Mouse (Mus musculus): ENCODE results near the gene H2-DMb2. TPM values are rescaled to one million over a fixed set of nuclear protein-coding genes. Genes with fewer than 3 reads are reported as not detected.

Gene H2-DMb2
- polyA plus RNA-seq, 1 experiment from 2014 or later: not detected

- ATAC-seq (replicated peaks; ENCODE audit: insufficient number of reproducible peaks, low FRiP score, low TSS enrichment, low read depth): peak; percentile 87
- H3K4me2 ChIP-seq (ENCODE audit: low read depth, low read length): no peak overlapping the region
- no peaks in the 10 kb centered on the region for H3K27me3 ChIP-seq (ENCODE audit: control insufficient read depth, insufficient read depth, low read length)
- H3K9me3 ChIP-seq (replicated peaks; ENCODE audit: control insufficient read depth, low read length): no peaks in the 10 kb centered on the region
- H3K36me3 ChIP-seq (replicated peaks; ENCODE audit: control insufficient read depth, insufficient read depth, low read depth, low read length): no peaks in the 10 kb centered on the region
- no peak overlapping the region for H3K9ac ChIP-seq (replicated peaks; ENCODE audit: low read length)
- no peaks in the 10 kb centered on the region for H3K4me1 ChIP-seq (ENCODE audit: control insufficient read depth, insufficient read depth, low read length)
- H3K27ac ChIP-seq (replicated peaks; ENCODE audit: low read depth, low read length): no peak overlapping the region
- 7% methylated on average over 12 of the region's 12 CpGs for WGBS
- no peak overlapping the region for H3K4me3 ChIP-seq (ENCODE audit: low read depth, low read length)
- DNase-seq (ENCODE audit: low spot score): peak; percentile 96
Observed at GRCm38 (mm10) chr17:34101604-34102032, 41.5 kb upstream of the H2-DMb2 start.

GRCm38 (mm10) chr17:34102831-34103230 lies 40.3 kb upstream of the H2-DMb2 start:
- Histone ChIP-seq H3K27me3 (ENCODE audit: control insufficient read depth, insufficient read depth, low read length) (no peaks in the 10 kb centered on the region), H3K9ac (replicated peaks; ENCODE audit: low read length) (no peak overlapping the region), H3K4me2 (ENCODE audit: low read depth, low read length) (no peak overlapping the region), H3K4me1 (ENCODE audit: control insufficient read depth, insufficient read depth, low read length) (no peaks in the 10 kb centered on the region), H3K27ac (replicated peaks; ENCODE audit: low read depth, low read length) (no peak overlapping the region), H3K9me3 (replicated peaks; ENCODE audit: control insufficient read depth, low read length) (no peaks in the 10 kb centered on the region), H3K36me3 (replicated peaks; ENCODE audit: control insufficient read depth, insufficient read depth, low read depth, low read length) (no peaks in the 10 kb centered on the region), H3K4me3 (ENCODE audit: low read depth, low read length) (no peak overlapping the region)
- no peak for DNase-seq (ENCODE audit: low spot score)
- 83% methylated on average over 6 of the region's 6 CpGs for WGBS
- no peak for ATAC-seq (replicated peaks; ENCODE audit: insufficient number of reproducible peaks, low FRiP score, low TSS enrichment, low read depth)

- Histone ChIP-seq H3K4me3 (ENCODE audit: low read depth, low read length) (no peak overlapping the region), H3K36me3 (replicated peaks; ENCODE audit: control insufficient read depth, insufficient read depth, low read depth, low read length) (no peaks in the 10 kb centered on the region), H3K27me3 (ENCODE audit: control insufficient read depth, insufficient read depth, low read length) (no peaks in the 10 kb centered on the region), H3K9me3 (replicated peaks; ENCODE audit: control insufficient read depth, low read length) (no peaks in the 10 kb centered on the region), H3K9ac (replicated peaks; ENCODE audit: low read length) (no peak overlapping the region), H3K27ac (replicated peaks; ENCODE audit: low read depth, low read length) (no peak overlapping the region), H3K4me2 (ENCODE audit: low read depth, low read length) (no peak overlapping the region), H3K4me1 (ENCODE audit: control insufficient read depth, insufficient read depth, low read length) (no peaks in the 10 kb centered on the region)
- ATAC-seq (replicated peaks; ENCODE audit: insufficient number of reproducible peaks, low FRiP score, low TSS enrichment, low read depth) (no peak), DNase-seq (ENCODE audit: low spot score) (no peak)
- 85% methylated on average over 9 of the region's 9 CpGs for WGBS
Observed at GRCm38 (mm10) chr17:34104804-34105203, 38.3 kb upstream of the H2-DMb2 start.

- ATAC-seq (replicated peaks; ENCODE audit: insufficient number of reproducible peaks, low FRiP score, low TSS enrichment, low read depth): no peak
- WGBS: 85% methylated on average over 7 of the region's 7 CpGs
- H3K36me3 ChIP-seq (replicated peaks; ENCODE audit: control insufficient read depth, insufficient read depth, low read depth, low read length): peaks cover 4% of the 10 kb centered on the region; the same call in 1 of the 2 replicates
- H3K9ac ChIP-seq (replicated peaks; ENCODE audit: low read length): no peak overlapping the region
- H3K4me1 ChIP-seq (ENCODE audit: control insufficient read depth, insufficient read depth, low read length): no peaks in the 10 kb centered on the region
- no peak overlapping the region for H3K4me3 ChIP-seq (ENCODE audit: low read depth, low read length)
- H3K27me3 ChIP-seq (ENCODE audit: control insufficient read depth, insufficient read depth, low read length): no peaks in the 10 kb centered on the region
- DNase-seq (ENCODE audit: low spot score): no peak
- no peaks in the 10 kb centered on the region for H3K9me3 ChIP-seq (replicated peaks; ENCODE audit: control insufficient read depth, low read length)
- no peak overlapping the region for H3K4me2 ChIP-seq (ENCODE audit: low read depth, low read length)
- H3K27ac ChIP-seq (replicated peaks; ENCODE audit: low read depth, low read length): no peak overlapping the region
Observed at GRCm38 (mm10) chr17:34106555-34106954, 36.6 kb upstream of the H2-DMb2 start.

- WGBS: 80% methylated on average over 7 of the region's 7 CpGs
Observed at GRCm38 (mm10) chr17:34107109-34107867, 35.8 kb upstream of the H2-DMb2 start.

GRCm38 (mm10) chr17:34108460-34108859 lies 34.6 kb upstream of the H2-DMb2 start:
- WGBS: 82% methylated on average over 5 of the region's 6 CpGs
- no peaks in the 10 kb centered on the region for H3K27me3 ChIP-seq (ENCODE audit: control insufficient read depth, insufficient read depth, low read length)
- H3K4me1 ChIP-seq (ENCODE audit: control insufficient read depth, insufficient read depth, low read length): no peaks in the 10 kb centered on the region
- no peaks in the 10 kb centered on the region for H3K9me3 ChIP-seq (replicated peaks; ENCODE audit: control insufficient read depth, low read length)
- DNase-seq (ENCODE audit: low spot score) (no peak), ATAC-seq (replicated peaks; ENCODE audit: insufficient number of reproducible peaks, low FRiP score, low TSS enrichment, low read depth) (no peak)
- no peak overlapping the region for H3K9ac ChIP-seq (replicated peaks; ENCODE audit: low read length)
- no peak overlapping the region for H3K4me3 ChIP-seq (ENCODE audit: low read depth, low read length)
- H3K36me3 ChIP-seq (replicated peaks; ENCODE audit: control insufficient read depth, insufficient read depth, low read depth, low read length): peaks cover 16% of the 10 kb centered on the region
- H3K4me2 ChIP-seq (ENCODE audit: low read depth, low read length): no peak overlapping the region
- no peak overlapping the region for H3K27ac ChIP-seq (replicated peaks; ENCODE audit: low read depth, low read length)

More at GRCm38 (mm10) chr17:34107109-34107867, 35.8 kb upstream of the H2-DMb2 start:
- ATAC-seq (replicated peaks; ENCODE audit: insufficient number of reproducible peaks, low FRiP score, low TSS enrichment, low read depth) (0 out of 2 replicates have a peak, but pooled peaks have one; percentile 15), DNase-seq (ENCODE audit: low spot score) (no peak)
- Histone ChIP-seq H3K27me3 (ENCODE audit: control insufficient read depth, insufficient read depth, low read length) (no peaks in the 10 kb centered on the region), H3K4me1 (ENCODE audit: control insufficient read depth, insufficient read depth, low read length) (no peaks in the 10 kb centered on the region), H3K27ac (replicated peaks; ENCODE audit: low read depth, low read length) (no peak overlapping the region), H3K4me2 (ENCODE audit: low read depth, low read length) (no peak overlapping the region), H3K9me3 (replicated peaks; ENCODE audit: control insufficient read depth, low read length) (no peaks in the 10 kb centered on the region), H3K9ac (replicated peaks; ENCODE audit: low read length) (no peak overlapping the region), H3K4me3 (ENCODE audit: low read depth, low read length) (no peak overlapping the region), H3K36me3 (replicated peaks; ENCODE audit: control insufficient read depth, insufficient read depth, low read depth, low read length) (peaks cover 6% of the 10 kb centered on the region; the same call in 1 of the 2 replicates)

GRCm38 (mm10) chr17:34109038-34109805 lies 33.9 kb upstream of the H2-DMb2 start:
- Histone ChIP-seq H3K27me3 (ENCODE audit: control insufficient read depth, insufficient read depth, low read length) (no peaks in the 10 kb centered on the region), H3K9me3 (replicated peaks; ENCODE audit: control insufficient read depth, low read length) (no peaks in the 10 kb centered on the region), H3K4me1 (ENCODE audit: control insufficient read depth, insufficient read depth, low read length) (no peaks in the 10 kb centered on the region), H3K27ac (replicated peaks; ENCODE audit: low read depth, low read length) (no peak overlapping the region), H3K4me2 (ENCODE audit: low read depth, low read length) (no peak overlapping the region), H3K4me3 (ENCODE audit: low read depth, low read length) (no peak overlapping the region), H3K36me3 (replicated peaks; ENCODE audit: control insufficient read depth, insufficient read depth, low read depth, low read length) (peaks cover 22% of the 10 kb centered on the region), H3K9ac (replicated peaks; ENCODE audit: low read length) (no peak overlapping the region)
- 78% methylated on average over 14 of the region's 14 CpGs for WGBS
- DNase-seq (ENCODE audit: low spot score) (peak; percentile 17), ATAC-seq (replicated peaks; ENCODE audit: insufficient number of reproducible peaks, low FRiP score, low TSS enrichment, low read depth) (no peak)

GRCm38 (mm10) chr17:34109806-34110195 lies 33.3 kb upstream of the H2-DMb2 start:
- H3K27ac ChIP-seq (replicated peaks; ENCODE audit: low read depth, low read length): no peak overlapping the region
- H3K9ac ChIP-seq (replicated peaks; ENCODE audit: low read length): no peak overlapping the region
- no peak overlapping the region for H3K4me2 ChIP-seq (ENCODE audit: low read depth, low read length)
- no peaks in the 10 kb centered on the region for H3K9me3 ChIP-seq (replicated peaks; ENCODE audit: control insufficient read depth, low read length)
- whole genome bisulfite sequencing: 71% methylated on average over 3 of the region's 3 CpGs
- peak; percentile 13 for DNase-seq (ENCODE audit: low spot score)
- peaks cover 26% of the 10 kb centered on the region for H3K36me3 ChIP-seq (replicated peaks; ENCODE audit: control insufficient read depth, insufficient read depth, low read depth, low read length)
- H3K27me3 ChIP-seq (ENCODE audit: control insufficient read depth, insufficient read depth, low read length): no peaks in the 10 kb centered on the region
- no peaks in the 10 kb centered on the region for H3K4me1 ChIP-seq (ENCODE audit: control insufficient read depth, insufficient read depth, low read length)
- ATAC-seq (replicated peaks; ENCODE audit: insufficient number of reproducible peaks, low FRiP score, low TSS enrichment, low read depth): no peak
- no peak overlapping the region for H3K4me3 ChIP-seq (ENCODE audit: low read depth, low read length)
